ENCODE assay signal across 25 mouse cellular contexts in genomic region chr6:106925486-106925885, GRCm38 (mm10).
DNase-seq lines count a peak whose midpoint lies in the region; ATAC-seq lines count a peak whose summit lies in the region.
"Had no signal": no experiment of that assay in that cellular context is flagged by ENCODE, and none has a peak within 500 bp of the region (broad histone marks: within the 10 kb centered on the region; RNA-seq: fewer than 3 reads in every experiment).

No protein-coding gene starts in this region.

- no peak overlapping the region for H3K9ac ChIP-seq in midbrain, embryonic 14.5 days (replicated peaks; ENCODE audit: low read length)
- H3K9ac ChIP-seq in neural tube, embryonic 14.5 days (replicated peaks; ENCODE audit: low read depth, low read length): no peak overlapping the region
- H3K9ac ChIP-seq: embryonic facial prominence, embryonic 12.5 days; embryonic facial prominence, embryonic 15.5 days; forebrain, postnatal 0 days; hindbrain, embryonic 12.5 days had no signal

- 82% methylated on average over 2 of the region's 2 CpGs for WGBS in midbrain, embryonic 14.5 days
- WGBS in midbrain, embryonic 10.5 days: 83% methylated on average over 2 of the region's 2 CpGs
- WGBS in neural tube, embryonic 14.5 days: 55% methylated on average over 2 of the region's 2 CpGs

- no peak overlapping the region for H3K27ac ChIP-seq in midbrain, embryonic 14.5 days (replicated peaks; ENCODE audit: low read depth, low read length)
- H3K27ac ChIP-seq in midbrain, embryonic 10.5 days (replicated peaks): no peak overlapping the region
- no peak overlapping the region for H3K27ac ChIP-seq in neural tube, embryonic 14.5 days (ENCODE audit: low read depth, low read length)
- H3K27ac ChIP-seq: embryonic facial prominence, embryonic 12.5 days; embryonic facial prominence, embryonic 15.5 days; gastrocnemius, adult 2 months; hindbrain, embryonic 12.5 days had no signal

- H3K36me3 ChIP-seq in midbrain, embryonic 14.5 days (ENCODE audit: control insufficient read depth, insufficient read depth, low read length): no peaks in the 10 kb centered on the region
- no peaks in the 10 kb centered on the region for H3K36me3 ChIP-seq in midbrain, embryonic 10.5 days
- H3K36me3 ChIP-seq in neural tube, embryonic 14.5 days (ENCODE audit: control insufficient read depth, insufficient read depth, low read length): no peaks in the 10 kb centered on the region
- H3K36me3 ChIP-seq: embryonic facial prominence, embryonic 12.5 days; embryonic facial prominence, embryonic 15.5 days; hindbrain, embryonic 12.5 days had no signal

- H3K9me3 ChIP-seq in midbrain, embryonic 14.5 days (ENCODE audit: control insufficient read depth, low read length): no peaks in the 10 kb centered on the region
- no peaks in the 10 kb centered on the region for H3K9me3 ChIP-seq in midbrain, embryonic 10.5 days (replicated peaks)
- no peaks in the 10 kb centered on the region for H3K9me3 ChIP-seq in neural tube, embryonic 14.5 days (ENCODE audit: control insufficient read depth, low read length)
- H3K9me3 ChIP-seq: embryonic facial prominence, embryonic 12.5 days; embryonic facial prominence, embryonic 15.5 days; hindbrain, embryonic 12.5 days had no signal

- H3K4me3 ChIP-seq in midbrain, embryonic 14.5 days (replicated peaks; ENCODE audit: low read depth, low read length): no peak overlapping the region
- no peak overlapping the region for H3K4me3 ChIP-seq in midbrain, embryonic 10.5 days
- no peak overlapping the region for H3K4me3 ChIP-seq in neural tube, embryonic 14.5 days (ENCODE audit: low read depth, low read length)
- H3K4me3 ChIP-seq: embryonic facial prominence, embryonic 12.5 days; embryonic facial prominence, embryonic 15.5 days; gastrocnemius, adult 2 months; hindbrain, embryonic 12.5 days had no signal

- DNase-seq in midbrain, embryonic 14.5 days: peak; percentile 2
- DNase-seq in midbrain, embryonic 10.5 days (ENCODE audit: low spot score): no peak
- DNase-seq in Muller cell, postnatal 12 days (ENCODE audit: inconsistent ontology term): peak; percentile 78
- DNase-seq in retina, postnatal 1 day: peak; percentile 51
- no peak for DNase-seq in left cerebral cortex, adult 8-10 months (ENCODE audit: low spot score in 2 of 2)
- DNase-seq: adrenal gland, adult 8-10 months; adrenal gland, postnatal 36 days; B cell, adult 2 months; cerebellum, adult 11 months; cerebellum, adult 2 months; cerebellum, adult 9-11 months; cerebellum, postnatal 25 days; forebrain, postnatal 0 days; gastrocnemius, adult 2 months; gastrocnemius, postnatal 14 days; heart, adult 11 months had no signal

- no peaks in the 10 kb centered on the region for H3K4me1 ChIP-seq in midbrain, embryonic 14.5 days (ENCODE audit: control insufficient read depth, insufficient read depth, low read length)
- no peaks in the 10 kb centered on the region for H3K4me1 ChIP-seq in midbrain, embryonic 10.5 days
- no peaks in the 10 kb centered on the region for H3K4me1 ChIP-seq in neural tube, embryonic 14.5 days (ENCODE audit: control insufficient read depth, insufficient read depth, low read length)
- H3K4me1 ChIP-seq: embryonic facial prominence, embryonic 12.5 days; embryonic facial prominence, embryonic 15.5 days; hindbrain, embryonic 12.5 days had no signal

- no peak for ATAC-seq in midbrain, embryonic 14.5 days (ENCODE audit: low FRiP score, low TSS enrichment)
- ATAC-seq in neural tube, embryonic 14.5 days (ENCODE audit: low read depth): peak; percentile 49
- ATAC-seq in CD4-positive, CD25-positive, alpha-beta regulatory T cell, adult 4 months: no peak
- ATAC-seq: activated CD4-positive, CD25-positive, alpha-beta regulatory T cell, adult 4 months; forebrain, embryonic 14.5 days; forebrain, postnatal 0 days; hindbrain, embryonic 16.5 days had no signal

- H3K4me2 ChIP-seq in midbrain, embryonic 14.5 days (ENCODE audit: low read length): no peak overlapping the region
- H3K4me2 ChIP-seq in neural tube, embryonic 14.5 days (ENCODE audit: low read depth, low read length): no peak overlapping the region
- H3K4me2 ChIP-seq: embryonic facial prominence, embryonic 12.5 days; embryonic facial prominence, embryonic 15.5 days; heart, embryonic 11.5 days; hindbrain, embryonic 12.5 days had no signal

- H3K27me3 ChIP-seq in midbrain, embryonic 14.5 days (ENCODE audit: control insufficient read depth, insufficient read depth, low read length): no peaks in the 10 kb centered on the region
- H3K27me3 ChIP-seq in midbrain, embryonic 10.5 days (ENCODE audit: low read depth, poor library complexity, severe bottlenecking): no peaks in the 10 kb centered on the region
- H3K27me3 ChIP-seq in neural tube, embryonic 14.5 days (ENCODE audit: control insufficient read depth, insufficient read depth, low read length): no peaks in the 10 kb centered on the region
- H3K27me3 ChIP-seq: embryonic facial prominence, embryonic 12.5 days; embryonic facial prominence, embryonic 15.5 days; hindbrain, embryonic 12.5 days had no signal

Comparison
In these comparisons a context has a peak if more than half of its experiments do, and no peak if none do; other contexts are left out.
1. DNase-seq: peak in midbrain, embryonic 14.5 days (single experiment), Muller cell, postnatal 12 days (single experiment) and retina, postnatal 1 day (single experiment); none in midbrain, embryonic 10.5 days (single experiment) and left cerebral cortex, adult 8-10 months (0 of 2).